Mouse (Mus musculus) CD8-positive naive resting alpha-beta T cell, adult 2 months (primary cell): ENCODE results near the gene Lgr6.
A peak's percentile ranks its signal among the peaks of the same experiment; 100 is the strongest.

Source experiments
- DNase-seq, 2 experiments: peaks; one replicate each; pipeline ENCODE4 v3.0.0; 2022; ENCODE audit warnings: low read depth in 2 of 2, low spot score in 2 of 2

Gene Lgr6

DNA sequence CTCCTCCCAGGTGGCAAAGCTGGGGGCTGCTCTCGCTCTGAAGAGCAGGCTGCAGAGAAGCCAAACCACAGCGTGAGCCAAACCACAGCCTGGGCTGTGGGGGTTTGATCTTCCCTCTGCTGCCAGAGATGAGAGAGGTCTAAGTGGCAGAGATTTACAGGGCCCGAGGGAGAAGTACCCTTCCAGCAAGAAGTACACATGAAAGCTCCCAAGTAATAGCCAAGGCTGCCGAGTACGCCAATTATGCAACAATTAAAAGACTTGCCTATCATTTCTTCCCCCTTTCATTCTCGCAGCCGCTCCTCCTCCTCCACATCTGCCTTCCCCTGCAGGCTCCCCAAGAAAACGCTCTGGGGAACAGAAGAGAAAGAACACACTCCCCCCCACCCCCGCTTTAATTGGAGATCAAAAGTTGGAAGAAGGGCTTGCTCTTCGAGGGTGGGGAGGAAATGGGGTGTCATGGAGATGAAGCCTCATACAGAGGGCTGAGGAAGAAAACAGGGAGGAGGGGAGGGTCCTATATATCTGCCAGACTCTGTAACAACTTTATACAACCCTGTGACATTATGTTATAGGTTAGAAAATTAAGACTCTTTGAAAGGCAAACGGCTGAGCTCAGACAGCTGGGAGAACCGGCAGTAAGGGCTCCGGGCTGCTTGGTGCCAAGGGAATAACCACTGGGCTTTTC is 85.8 kb downstream of the Lgr6 start:
- DNase-seq, result peak in 1 of 2 experiments; percentile 18

DNA sequence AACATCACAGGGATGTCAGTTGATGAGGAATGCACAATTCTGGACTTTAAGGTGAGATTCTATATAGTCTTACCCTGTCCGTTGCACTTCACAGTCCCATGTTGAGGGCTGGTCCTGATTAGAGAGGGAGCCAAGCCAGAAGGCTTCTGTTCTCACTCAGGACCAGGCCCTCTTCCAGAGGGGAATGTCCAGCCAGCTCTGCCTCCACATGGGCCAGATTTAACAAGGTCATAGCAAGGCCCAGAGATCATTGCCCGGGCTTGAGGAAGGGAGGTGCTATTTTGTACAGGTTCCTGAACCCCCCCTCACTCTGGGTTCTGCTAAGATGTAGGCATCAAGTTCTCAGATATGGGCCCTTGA is 87.4 kb downstream of the Lgr6 start:
- DNase-seq, result no peak

DNA sequence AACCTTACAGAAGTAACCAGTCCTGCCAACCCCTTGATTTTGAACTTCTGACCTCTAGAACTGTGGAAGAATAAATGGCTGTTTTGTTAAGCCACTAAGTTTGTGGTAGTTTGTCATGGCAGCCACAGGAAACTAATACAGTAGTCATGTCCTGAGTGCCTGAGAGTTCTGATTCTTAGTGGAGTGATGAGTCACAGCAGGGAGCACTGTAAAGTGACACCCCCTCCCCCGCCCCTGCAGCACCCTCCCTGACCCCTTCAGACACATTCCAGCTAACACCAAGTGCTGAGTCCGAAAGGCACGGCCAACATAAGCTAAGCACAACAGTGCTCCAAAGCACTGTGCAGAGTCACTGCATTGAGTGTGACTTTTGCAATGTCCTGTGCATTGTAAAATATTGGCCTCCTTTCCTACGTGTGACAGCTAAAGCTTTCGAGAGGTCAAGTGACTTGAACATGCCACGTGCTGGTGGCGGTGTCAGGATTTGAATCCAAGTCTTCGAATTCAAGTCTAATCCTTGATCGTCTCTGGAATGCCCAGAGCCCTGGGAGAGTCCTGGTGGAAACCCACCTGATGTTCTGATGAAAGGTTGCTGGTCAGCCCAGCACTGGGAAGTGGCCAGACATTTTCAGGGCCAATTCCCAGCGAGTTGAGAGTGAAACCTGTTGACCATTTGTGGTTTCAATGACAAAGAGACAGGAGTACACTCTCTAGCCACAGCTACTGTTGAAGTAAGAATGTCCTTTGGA is 88.0 kb downstream of the Lgr6 start:
- no peak for DNase-seq

DNA sequence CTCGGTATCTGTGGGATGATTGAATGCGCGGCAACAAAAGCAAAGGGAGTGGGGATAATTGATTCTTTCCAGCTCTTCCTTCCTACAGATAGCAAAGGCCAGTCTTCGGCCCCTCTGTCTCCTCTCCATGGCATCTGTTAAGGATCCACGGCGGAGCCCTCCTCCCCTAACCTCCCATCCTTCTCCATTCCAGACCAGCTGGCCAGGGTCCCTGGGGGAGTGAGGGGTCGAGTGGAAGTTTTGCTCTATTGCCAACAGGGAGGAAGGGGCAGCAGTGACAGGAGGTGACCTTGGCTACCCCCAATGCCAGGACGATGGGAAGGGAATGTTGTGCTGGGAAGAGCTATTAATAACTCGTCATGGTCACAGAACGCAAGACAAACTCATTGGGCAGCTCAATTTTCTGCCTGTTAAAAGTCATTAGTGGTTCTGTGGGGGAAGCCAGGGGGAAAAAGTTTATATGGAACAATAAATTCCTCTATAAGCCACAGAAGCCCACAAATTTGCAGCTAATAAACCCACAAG is 90.1 kb downstream of the Lgr6 start:
- no peak for DNase-seq

DNA sequence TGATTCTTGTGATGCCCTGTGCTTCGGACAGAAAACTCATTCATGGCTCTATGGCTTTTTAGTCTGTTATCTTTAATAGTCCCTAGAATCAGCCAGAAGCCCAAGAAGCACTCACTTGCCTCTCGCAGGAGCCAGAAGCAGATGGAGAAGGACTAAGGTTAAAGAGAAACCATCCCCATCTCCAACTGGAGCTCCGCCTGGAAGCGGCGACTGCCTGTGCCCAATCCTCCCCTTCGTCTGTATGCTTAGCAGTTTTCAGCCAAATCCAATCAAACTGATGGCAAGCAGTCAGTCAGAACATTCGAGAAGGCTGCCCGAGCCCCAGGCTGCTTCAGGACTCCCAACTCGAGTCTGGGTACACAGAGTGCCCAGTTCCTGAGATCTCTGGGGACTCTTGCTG is 92.6 kb downstream of the Lgr6 start:
- DNase-seq, result no peak

DNA sequence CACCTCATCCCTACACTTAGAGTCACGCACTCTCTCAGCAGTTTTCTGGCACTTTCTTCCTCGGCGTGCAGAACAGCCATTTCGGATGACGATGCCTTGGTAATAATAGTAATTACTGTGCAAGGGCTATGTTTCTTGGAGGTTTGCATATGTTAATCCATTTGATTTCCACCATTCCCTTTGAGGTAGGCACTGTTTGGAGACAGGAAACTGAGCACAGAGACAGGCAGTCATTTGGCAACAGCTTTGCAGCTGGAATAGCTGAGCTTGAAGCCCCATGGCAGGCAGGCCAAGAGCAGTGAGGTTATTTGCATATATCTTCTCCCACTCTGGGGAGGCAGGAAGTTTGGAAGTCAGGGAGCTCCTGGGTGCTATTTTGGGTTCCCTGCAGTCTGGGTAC is 93.2 kb downstream of the Lgr6 start:
- DNase-seq, result no peak

DNA sequence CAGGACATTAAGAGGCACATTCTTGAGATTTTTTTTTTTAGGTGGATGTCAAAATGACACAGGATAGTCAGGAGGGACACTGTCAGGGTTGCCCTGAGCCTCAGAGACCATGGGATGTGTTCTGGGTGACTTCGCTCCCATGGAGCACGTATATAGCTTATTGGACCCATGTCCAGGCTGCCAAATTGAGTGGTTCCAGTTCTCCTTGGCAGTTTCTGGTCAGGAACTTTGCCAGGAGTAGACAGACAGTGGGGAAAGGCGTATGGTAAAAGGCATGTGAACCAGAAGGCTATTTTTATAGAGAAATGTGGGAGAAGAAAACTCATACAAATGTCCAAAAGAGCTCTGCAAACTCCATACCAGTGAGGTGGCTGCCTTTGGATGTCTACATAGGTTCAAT is 95.2 kb downstream of the Lgr6 start:
- no peak for DNase-seq

DNA sequence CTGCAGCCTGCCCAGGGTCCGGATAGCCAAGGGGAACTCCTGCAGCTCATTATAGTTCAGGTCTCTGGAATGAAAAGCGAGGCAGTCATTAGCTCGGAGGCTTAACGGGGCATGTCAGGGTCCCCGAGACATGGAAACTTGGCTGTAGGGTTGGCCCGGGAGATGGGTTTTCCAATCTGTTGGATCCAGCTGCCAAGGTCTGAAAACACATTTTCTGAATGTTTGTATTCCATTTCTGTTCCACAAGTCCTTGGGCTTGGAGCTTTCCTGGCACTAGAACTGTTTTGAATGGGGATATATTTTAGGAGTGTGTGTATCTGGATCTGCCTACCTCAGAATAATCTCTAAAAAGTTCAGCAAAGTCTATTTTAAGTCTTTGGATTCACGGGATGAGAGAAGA is 99.4 kb downstream of the Lgr6 start:
- no peak for DNase-seq

DNA sequence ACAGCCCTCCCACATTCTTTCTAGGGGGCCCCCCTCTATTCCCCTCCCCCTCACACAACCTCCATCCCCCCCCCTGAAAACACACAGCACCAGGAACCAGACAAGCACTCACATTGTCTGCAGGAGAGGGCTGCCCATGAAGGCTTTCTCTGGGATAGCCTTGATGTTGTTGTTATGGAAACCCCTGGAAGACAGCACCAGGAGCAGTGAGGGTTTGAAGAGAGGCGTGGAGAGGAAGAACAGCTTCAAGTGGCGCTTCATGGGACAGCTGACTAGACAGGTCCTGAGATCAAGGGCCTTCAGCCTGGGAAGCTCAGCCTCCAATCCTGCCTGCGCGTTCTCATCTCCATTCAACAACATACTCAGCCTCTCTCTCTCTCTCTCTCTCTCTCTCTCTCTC is 101.7 kb downstream of the Lgr6 start:
- no peak for DNase-seq

DNA sequence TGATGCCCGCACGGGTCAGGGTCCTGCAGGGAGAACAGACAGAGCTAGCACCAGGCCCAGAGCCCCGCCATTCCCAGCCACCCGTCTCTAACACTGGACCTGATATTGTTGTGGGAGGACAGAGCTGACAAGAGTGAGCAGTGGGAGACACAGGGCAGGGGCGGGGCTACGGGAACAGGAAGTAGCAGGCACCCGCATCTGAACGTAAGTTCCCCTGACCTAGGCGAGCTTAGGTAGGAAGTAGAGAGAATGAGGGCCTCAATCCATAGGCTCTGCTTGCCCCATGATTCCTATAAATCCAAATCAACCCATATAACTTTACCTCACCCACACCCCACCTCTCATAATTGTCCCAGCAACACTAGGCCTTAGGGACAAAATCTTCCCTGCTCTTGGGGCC is 104.5 kb downstream of the Lgr6 start:
- DNase-seq, result no peak

DNA sequence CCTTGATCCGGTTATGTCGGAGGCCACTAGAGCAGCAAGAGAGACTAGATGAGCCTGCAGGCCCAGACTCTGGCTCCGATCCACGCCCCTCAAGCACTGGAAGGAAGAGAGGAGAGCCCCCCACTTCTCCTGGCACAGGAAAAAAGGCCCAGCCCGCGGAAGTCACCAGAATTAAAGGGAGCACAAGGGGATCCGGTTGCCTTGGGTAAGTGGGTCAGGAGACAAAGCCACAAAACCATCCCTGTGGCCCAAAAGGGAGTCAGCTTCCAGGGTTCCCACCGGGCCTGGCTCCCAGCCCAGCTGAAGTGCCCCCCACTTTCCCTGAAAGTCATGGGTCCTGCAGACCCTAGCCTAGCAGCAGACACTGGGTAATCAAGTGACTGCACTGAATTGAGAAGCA is 106.8 kb downstream of the Lgr6 start:
- DNase-seq, result no peak

DNA sequence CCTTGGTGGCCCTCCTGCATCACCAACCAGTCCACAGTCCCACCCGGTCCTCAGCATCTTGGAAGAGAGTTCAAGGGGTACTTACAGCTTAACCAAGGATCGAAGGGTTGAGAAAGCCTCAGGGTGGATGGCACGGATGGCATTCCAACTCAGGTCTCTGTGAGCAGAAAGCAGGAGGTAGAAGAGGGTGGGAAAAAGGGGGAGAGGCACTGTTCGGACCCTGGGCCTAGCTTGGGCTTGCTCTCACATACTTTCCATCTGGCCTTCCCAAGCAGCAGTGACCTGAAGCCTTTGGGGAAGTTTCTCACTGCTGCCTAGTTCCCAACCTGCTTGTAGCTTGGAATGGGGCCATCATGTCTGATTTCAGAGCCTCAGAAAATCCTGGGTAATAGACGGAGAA is 107.5 kb downstream of the Lgr6 start:
- no peak for DNase-seq

DNA sequence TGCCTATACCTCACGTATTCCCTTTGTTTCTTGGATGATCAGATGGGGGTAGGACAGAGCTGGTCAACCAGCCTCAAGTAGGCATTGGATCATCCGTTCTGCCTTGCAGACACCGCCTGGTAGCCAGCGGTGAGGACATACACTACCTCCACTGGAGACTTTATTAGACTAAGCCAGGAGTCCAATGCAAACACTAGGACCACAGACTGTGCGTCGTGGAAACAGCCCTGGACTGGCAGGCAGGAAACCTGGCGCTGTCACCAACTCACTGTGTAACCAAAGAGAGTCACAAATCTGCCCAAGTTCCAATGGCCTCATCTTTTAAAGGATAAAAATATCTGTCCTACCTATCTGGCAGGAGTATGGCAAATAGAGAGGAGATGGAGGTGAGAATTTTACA is 108.6 kb downstream of the Lgr6 start:
- no peak for DNase-seq

DNA sequence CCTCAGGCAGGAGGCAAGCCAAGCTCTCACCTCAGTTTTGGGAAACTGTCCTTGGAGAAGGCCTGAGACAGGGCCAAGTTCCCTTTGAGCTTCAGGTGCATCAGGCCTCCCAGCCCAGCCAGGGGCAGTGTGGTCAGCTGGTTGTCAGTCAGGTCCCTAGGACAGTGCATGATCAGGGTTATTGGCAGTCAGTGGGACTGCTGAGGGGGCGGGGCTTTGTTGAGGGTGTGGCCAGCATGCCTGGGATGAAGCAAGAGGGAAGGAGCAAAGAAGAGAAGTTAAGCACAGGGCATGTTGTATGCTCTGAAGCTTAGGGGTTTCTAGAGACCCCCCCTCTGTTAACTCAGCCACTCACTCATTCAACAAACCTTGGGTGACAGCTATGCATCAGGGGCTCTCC is 109.1 kb downstream of the Lgr6 start:
- no peak for DNase-seq

DNA sequence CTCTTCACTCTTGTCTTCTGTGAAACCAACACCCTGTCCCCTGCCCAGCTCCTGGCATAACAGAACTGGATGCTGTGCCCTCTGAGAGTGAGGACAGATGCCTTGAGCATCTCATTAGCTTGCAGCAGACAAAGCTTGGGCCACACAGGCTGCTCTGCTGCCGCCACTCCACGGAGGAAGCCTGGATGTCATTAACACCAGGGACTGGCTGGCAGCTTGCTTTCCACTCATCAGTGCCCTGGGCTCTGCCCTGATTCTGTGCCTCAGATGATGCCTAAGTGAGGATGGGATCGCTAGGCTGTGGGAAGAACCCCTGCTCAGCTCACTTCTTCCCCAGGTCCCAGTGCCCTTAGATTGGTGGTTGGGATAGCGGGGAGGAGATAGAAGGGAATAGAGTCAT is 109.6 kb downstream of the Lgr6 start:
- DNase-seq, result no peak

DNA sequence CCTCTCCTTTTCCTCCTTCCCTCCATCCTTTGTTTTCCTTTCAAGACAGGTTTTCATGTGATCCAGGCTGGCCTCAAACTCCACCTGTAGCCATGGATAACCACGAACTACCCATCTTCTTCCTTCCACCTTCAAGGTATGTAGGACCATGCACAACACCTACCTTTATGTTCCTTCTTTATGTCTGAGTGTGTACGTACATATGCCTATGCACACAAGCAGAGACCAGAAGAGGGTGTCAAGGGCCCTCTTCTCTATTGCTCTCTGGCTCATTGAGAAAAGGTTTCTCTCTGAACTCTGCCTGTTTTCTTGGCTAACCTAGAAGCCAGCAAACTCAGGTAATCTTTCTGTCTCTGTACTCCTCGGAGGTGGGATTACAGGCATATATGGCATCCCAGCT is 110.3 kb downstream of the Lgr6 start:
- no peak for DNase-seq

DNA sequence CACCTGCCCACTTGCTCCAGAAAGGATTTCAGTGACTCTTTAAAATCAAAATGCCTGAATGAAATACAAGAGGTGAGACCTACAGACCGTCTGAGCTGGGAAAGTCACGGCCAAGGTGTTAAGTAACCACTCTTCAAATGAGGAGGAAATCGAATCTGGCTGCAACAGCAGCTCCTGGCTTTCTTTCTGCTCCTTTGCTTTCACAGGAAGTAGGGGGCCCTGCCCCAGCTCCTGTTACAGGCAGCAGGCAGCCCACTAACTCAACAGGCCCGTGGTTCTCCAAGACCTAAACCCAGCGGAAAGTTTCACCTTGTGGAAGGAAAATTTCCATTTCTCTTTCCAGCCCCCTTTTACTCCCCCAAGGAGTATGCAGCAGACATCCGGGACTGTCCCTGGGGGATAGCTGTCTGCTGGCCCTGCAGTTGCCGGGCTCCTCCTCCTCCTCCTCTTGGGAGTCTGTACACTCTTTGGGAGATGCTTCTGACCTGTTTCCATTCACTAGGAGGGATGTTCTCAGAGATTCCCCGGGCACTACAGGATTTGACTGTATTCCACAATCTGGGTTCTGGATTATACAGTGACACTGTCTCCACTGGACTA is 112.9 kb downstream of the Lgr6 start:
- no peak for DNase-seq

DNA sequence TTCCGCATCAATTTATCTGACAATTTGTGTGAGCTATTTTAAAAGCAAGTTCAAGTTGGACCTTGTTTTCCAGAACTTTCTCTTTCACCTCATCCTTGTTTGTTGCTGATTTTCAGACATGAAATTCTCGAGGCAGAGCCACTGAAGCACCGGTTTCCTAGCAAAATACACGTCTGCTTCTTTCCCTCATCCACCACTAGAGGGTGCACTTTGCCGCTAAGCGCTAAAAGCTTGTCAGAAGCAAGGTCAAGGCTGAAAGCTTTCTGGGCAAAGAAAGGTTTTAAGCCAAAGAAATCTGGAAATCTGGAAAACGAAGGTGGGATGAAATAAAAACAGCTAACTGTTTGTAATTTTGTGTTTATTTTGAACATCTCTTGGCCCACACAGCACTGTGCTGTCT is 115.7 kb downstream of the Lgr6 start:
- DNase-seq, result peak; percentile 65 to 73

DNA sequence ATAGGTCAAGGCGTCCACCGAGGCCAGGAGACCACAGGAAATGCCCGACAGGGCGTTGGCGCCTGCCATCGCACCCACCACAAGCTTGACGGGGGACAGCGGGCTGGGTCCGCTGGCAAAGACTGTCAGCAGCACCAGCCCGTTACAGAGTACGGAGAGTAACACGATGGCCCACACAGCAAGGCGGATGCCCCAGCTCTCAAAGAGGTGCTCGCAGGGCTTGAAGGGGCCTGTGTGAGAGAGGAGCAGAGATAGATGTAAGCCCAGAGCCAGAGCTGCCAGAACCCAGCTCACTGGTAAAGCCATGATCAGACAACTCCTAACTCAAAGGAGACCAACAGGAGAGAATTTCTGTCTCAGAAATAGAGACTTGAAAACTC is 117.1 kb downstream of the Lgr6 start:
- peak in 1 of 2 experiments; percentile 2 for DNase-seq

DNA sequence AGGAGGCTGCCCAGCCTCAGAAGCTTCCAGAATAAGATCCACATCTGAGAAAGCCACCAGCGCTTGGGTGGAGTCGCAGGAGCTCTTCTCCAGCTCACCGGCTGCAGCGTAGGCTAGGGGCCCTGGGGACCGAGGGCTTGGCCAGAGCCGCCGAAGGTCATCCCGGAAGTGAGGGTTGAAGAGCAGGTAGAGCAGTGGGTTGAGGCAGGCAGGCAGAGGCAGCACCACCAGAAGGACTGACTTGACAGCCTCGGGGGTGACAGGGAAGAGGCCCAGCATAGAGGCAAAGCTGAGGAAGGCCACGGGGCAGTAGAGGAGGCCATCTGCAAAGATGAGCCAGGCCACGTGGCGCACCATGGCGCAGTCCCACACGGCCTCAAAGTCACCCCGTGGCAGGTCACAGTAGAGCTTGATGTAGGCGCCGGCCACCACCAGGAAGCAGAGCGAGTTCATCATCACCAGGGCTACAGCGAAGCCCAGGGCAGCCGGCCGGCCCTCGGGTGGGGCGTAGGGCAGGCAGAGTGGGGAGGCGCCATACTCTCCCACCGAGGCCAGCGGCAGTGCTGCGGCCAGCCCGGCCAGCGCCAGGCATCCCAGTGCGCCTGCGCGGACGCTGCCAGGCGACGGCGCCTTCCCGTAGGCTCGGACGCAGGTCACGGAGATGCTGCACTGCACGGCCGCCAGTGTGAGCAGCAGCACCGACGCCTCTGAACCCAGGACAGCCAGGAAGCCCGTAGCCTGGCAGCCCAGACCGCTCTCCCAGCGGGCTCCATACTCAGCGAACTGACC is 117.7 kb downstream of the Lgr6 start:
- peak; percentile 2 to 5 for DNase-seq

DNA sequence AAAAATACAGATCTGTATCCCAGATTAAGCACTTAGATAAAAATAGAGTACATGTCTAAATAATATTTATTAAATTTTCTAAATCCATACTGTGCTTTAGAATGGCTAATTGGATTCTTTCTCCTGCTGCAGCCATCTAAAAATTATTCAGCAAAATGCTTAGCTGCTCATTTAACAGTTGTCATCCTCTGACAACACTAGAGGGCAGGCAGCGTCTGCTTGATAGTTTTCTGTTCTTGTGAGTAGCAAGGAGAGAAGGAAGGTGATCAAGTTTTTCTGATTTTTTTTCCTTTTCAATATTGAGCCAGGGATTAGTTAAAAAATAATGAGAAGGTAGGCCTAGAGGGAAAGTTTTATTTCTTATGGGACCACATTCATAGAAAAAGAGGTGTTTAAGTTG is 132.2 kb downstream of the Lgr6 start:
- no peak for DNase-seq

DNA sequence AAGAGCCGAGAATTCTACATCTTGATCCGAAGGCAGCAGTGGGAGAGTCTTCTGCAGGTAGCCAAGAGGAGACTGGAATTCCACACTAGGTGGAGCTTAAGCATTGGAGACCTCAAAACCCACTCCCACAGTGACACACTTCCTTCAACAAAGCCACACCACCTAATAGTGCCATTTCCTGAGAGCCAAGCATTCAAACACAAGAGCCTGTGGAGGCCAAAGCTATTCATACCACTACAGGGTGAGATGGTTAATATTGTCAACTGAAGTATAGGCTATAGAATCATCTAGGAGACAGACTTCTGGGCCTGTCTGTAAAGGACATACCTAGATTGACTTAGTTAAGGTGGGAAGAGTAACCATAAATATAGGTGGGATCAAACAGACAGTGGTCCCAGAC is 139.6 kb downstream of the Lgr6 start:
- no peak for DNase-seq
